Mouse (Mus musculus) CH12.LX (cell line): ENCODE measurements at regions not wholly inside any gene's neighbourhood (a gene's known extent, or its start where the extent isn't known, plus 50 kb on each side); places are given as distances from the start of the nearest gene placed in this dataset.

ENCODE experiments used
- DNase-seq: peaks from one replicate; pipeline ENCODE4 v3.0.0-alpha.2; 2013; ENCODE audit errors: extremely low read depth
- H3K27ac ChIP-seq: 2 replicates; pipeline ENCODE4 v1.5.1; 2012; ENCODE audit warnings: low read depth, mild to moderate bottlenecking, control low read depth, moderate library complexity; ENCODE audit not compliant: insufficient read depth
- H3K27me3 ChIP-seq: replicated peaks from 2 replicates; pipeline ENCODE3; 2012; ENCODE audit warnings: inconsistent platforms
- H3K36me3 ChIP-seq, 2 experiments: replicated peaks in 1 of 2; 2 replicates each; pipeline versions ENCODE3 to v1.6.1; 2012; ENCODE audit warnings: inconsistent platforms in 1 of 2, low read length in 1 of 2, mild to moderate bottlenecking in 1 of 2, mixed read lengths in 1 of 2, moderate library complexity in 1 of 2; ENCODE audit not compliant: control insufficient read depth in 1 of 2, insufficient read depth in 1 of 2
- H3K4me1 ChIP-seq, 2 experiments: 2 replicates each; pipeline ENCODE4 v1.6.1; 2012; ENCODE audit warnings: inconsistent platforms in 1 of 2, moderate library complexity in 1 of 2; ENCODE audit not compliant: insufficient read depth in 2 of 2, control insufficient read depth in 1 of 2
- H3K4me2 ChIP-seq: 2 replicates; pipeline ENCODE4 v1.6.1; 2012; ENCODE audit warnings: low read depth, mild to moderate bottlenecking, control low read depth; ENCODE audit not compliant: poor library complexity, insufficient read depth, severe bottlenecking
- H3K4me3 ChIP-seq, 3 experiments: fragments of 150-350 bp in 1 of 3; sonication (generic) in 1 of 3; replicated peaks in 1 of 3; 2 replicates each; pipeline versions ENCODE3 to v1.5.1; 2011 to 2012; ENCODE audit warnings: low read depth in 2 of 3, low read length in 2 of 3, mild to moderate bottlenecking in 2 of 3, moderate library complexity in 2 of 3, control low read depth in 1 of 3, improper control_type of control experiment in 1 of 3, inconsistent platforms in 1 of 3, mixed read lengths in 1 of 3; ENCODE audit not compliant: poor library complexity in 1 of 3
- H3K79me2 ChIP-seq: replicated peaks from 2 replicates; pipeline ENCODE4 v1.6.1; 2012; ENCODE audit warnings: mild to moderate bottlenecking, moderate library complexity; ENCODE audit not compliant: control insufficient read depth, poor library complexity, insufficient read depth, severe bottlenecking; ENCODE audit errors: extremely low read depth
- H3K9ac ChIP-seq: 2 replicates; pipeline ENCODE4 v1.6.1; 2012; ENCODE audit warnings: low read depth, mild to moderate bottlenecking, control low read depth, moderate library complexity; ENCODE audit not compliant: insufficient read depth
- H3K9me3 ChIP-seq: replicated peaks from 2 replicates; pipeline ENCODE3; 2012; ENCODE audit warnings: low read length, inconsistent platforms, mixed read lengths
- BHLHE40 ChIP-seq: IDR thresholded peaks from 2 replicates; pipeline ENCODE4 v1.6.1; 2011; ENCODE audit warnings: mild to moderate bottlenecking, low read depth, low read length, improper control_type of control experiment
- CHD1 ChIP-seq: IDR thresholded peaks from 2 replicates; pipeline ENCODE4 v1.6.1; 2012; ENCODE audit warnings: low read depth, low read length, improper control_type of control experiment, inconsistent platforms
- CTCF ChIP-seq, 2 experiments: IDR thresholded peaks in 1 of 2; conservative IDR thresholded peaks in 1 of 2; 2 replicates each; pipeline ENCODE4 v1.5.1; 2011 to 2012; ENCODE audit warnings: low read depth in 2 of 2, low read length in 2 of 2, improper control_type of control experiment in 1 of 2, inconsistent platforms in 1 of 2, mild to moderate bottlenecking in 1 of 2, moderate library complexity in 1 of 2
- E2F4 ChIP-seq: IDR thresholded peaks from 2 replicates; pipeline ENCODE4 v1.6.1; 2011; ENCODE audit warnings: low read depth, low read length, improper control_type of control experiment; ENCODE audit not compliant: insufficient replicate concordance
- EP300 ChIP-seq: IDR thresholded peaks from 2 replicates; pipeline ENCODE4 v1.6.1; 2011; ENCODE audit warnings: low read length, improper control_type of control experiment
- ETS1 ChIP-seq: conservative IDR thresholded peaks from 2 replicates; pipeline ENCODE4 v1.6.1; 2012; ENCODE audit warnings: low read depth, mild to moderate bottlenecking, inconsistent platforms, low read length, improper control_type of control experiment, moderate library complexity
- GABPA ChIP-seq: IDR thresholded peaks from 2 replicates; pipeline ENCODE4 v1.6.1; 2012; ENCODE audit warnings: low read depth, low read length, improper control_type of control experiment, inconsistent platforms; ENCODE audit not compliant: insufficient replicate concordance
- IRF4 ChIP-seq: IDR thresholded peaks from 2 replicates; pipeline ENCODE4 v1.6.1; 2014; ENCODE audit warnings: low read depth, mild to moderate bottlenecking, inconsistent platforms, low read length, improper control_type of control experiment
- JUN ChIP-seq: IDR thresholded peaks from 2 replicates; pipeline ENCODE4 v1.6.1; 2011; ENCODE audit warnings: low read depth, mild to moderate bottlenecking, low read length, improper control_type of control experiment, moderate library complexity; ENCODE audit not compliant: insufficient read depth
- JUND ChIP-seq: conservative IDR thresholded peaks from 2 replicates; pipeline ENCODE4 v1.6.1; 2011; ENCODE audit warnings: low read depth, low read length, improper control_type of control experiment
- MAX ChIP-seq: IDR thresholded peaks from 2 replicates; pipeline ENCODE4 v1.6.1; 2011; ENCODE audit warnings: low read length, improper control_type of control experiment
- MAZ ChIP-seq: IDR thresholded peaks from 2 replicates; pipeline ENCODE4 v1.6.1; 2012; ENCODE audit warnings: low read depth, mild to moderate bottlenecking, inconsistent platforms, low read length, improper control_type of control experiment, moderate library complexity
- MEF2A ChIP-seq: IDR thresholded peaks from 2 replicates; pipeline ENCODE4 v1.6.1; 2014; ENCODE audit warnings: low read depth, mild to moderate bottlenecking, inconsistent platforms, low read length, improper control_type of control experiment, borderline replicate concordance
- MXI1 ChIP-seq: IDR thresholded peaks from 2 replicates; pipeline ENCODE4 v1.6.1; 2011; ENCODE audit warnings: mild to moderate bottlenecking, low read depth, low read length, improper control_type of control experiment
- NRF1 ChIP-seq: IDR thresholded peaks from 2 replicates; pipeline ENCODE4 v1.6.1; 2014; ENCODE audit warnings: low read depth, mild to moderate bottlenecking, inconsistent platforms, low read length, improper control_type of control experiment, moderate library complexity
- PAX5 ChIP-seq: IDR thresholded peaks from 2 replicates; pipeline ENCODE4 v1.6.1; 2012; ENCODE audit warnings: low read length, inconsistent platforms, mixed read lengths
- POLR2A ChIP-seq: IDR thresholded peaks from 2 replicates; pipeline ENCODE4 v1.6.1; 2011; ENCODE audit warnings: low read depth, mild to moderate bottlenecking, improper control_type of control experiment, low read length
- POLR2AphosphoS2 ChIP-seq: IDR thresholded peaks from 2 replicates; pipeline ENCODE4 v1.6.1; 2011; ENCODE audit warnings: low read depth, low read length, improper control_type of control experiment
- RAD21 ChIP-seq: IDR thresholded peaks from 2 replicates; pipeline ENCODE4 v1.6.1; 2011; ENCODE audit warnings: low read depth, mild to moderate bottlenecking, low read length, improper control_type of control experiment, moderate library complexity
- RCOR1 ChIP-seq: conservative IDR thresholded peaks from 2 replicates; pipeline ENCODE4 v1.6.1; 2012; ENCODE audit warnings: low read depth, mild to moderate bottlenecking, inconsistent platforms, low read length, improper control_type of control experiment
- SIN3A ChIP-seq: IDR thresholded peaks from 2 replicates; pipeline ENCODE4 v1.6.1; 2012; ENCODE audit warnings: low read length, improper control_type of control experiment, inconsistent platforms
- TBP ChIP-seq: conservative IDR thresholded peaks from 2 replicates; pipeline ENCODE4 v1.6.1; 2011; ENCODE audit warnings: low read depth, low read length, improper control_type of control experiment
- TCF12 ChIP-seq: IDR thresholded peaks from 2 replicates; pipeline ENCODE4 v1.6.1; 2014; ENCODE audit warnings: low read depth, mild to moderate bottlenecking, inconsistent platforms, low read length, improper control_type of control experiment
- UBTF ChIP-seq: IDR thresholded peaks from 2 replicates; pipeline ENCODE4 v1.6.1; 2012; ENCODE audit warnings: low read depth, mild to moderate bottlenecking, inconsistent platforms, low read length, improper control_type of control experiment, moderate library complexity
- USF1 ChIP-seq: IDR thresholded peaks from 2 replicates; pipeline ENCODE4 v1.6.1; 2014; ENCODE audit warnings: low read depth, mild to moderate bottlenecking, inconsistent platforms, low read length, improper control_type of control experiment
- ZC3H11A ChIP-seq: IDR thresholded peaks from 2 replicates; pipeline ENCODE4 v1.6.1; 2012; ENCODE audit warnings: low read depth, mild to moderate bottlenecking, inconsistent platforms, low read length, improper control_type of control experiment
- ZKSCAN1 ChIP-seq: IDR thresholded peaks from 2 replicates; pipeline ENCODE4 v1.6.1; 2012; ENCODE audit warnings: low read depth, inconsistent platforms, low read length, improper control_type of control experiment, borderline replicate concordance
- ZMIZ1 ChIP-seq: IDR thresholded peaks from 2 replicates; pipeline ENCODE4 v1.6.1; 2012; ENCODE audit warnings: low read depth, mild to moderate bottlenecking, inconsistent platforms, low read length, improper control_type of control experiment
- ZNF384 ChIP-seq: IDR thresholded peaks from 2 replicates; pipeline ENCODE4 v1.6.1; 2012; ENCODE audit warnings: low read depth, low read length, improper control_type of control experiment, inconsistent platforms
- dilution Hi-C: fragments of 300-500 bp; cut with MboI; formaldehyde crosslinking; loops from 2 replicates; pipeline ENCODE4 v1.14.3; 2020; ENCODE audit warnings: low sequenced_read_pairs; ENCODE audit not compliant: extremely low pct_unique_long_range_greater_than_20kb, extremely low pct_ligation_motif_present
- in situ Hi-C: fragments of 300-500 bp; cut with MboI; formaldehyde crosslinking; loops from 3 replicates; pipeline ENCODE4 v1.14.3; 2019; ENCODE audit warnings: low sequenced_read_pairs, low pct_ligation_motif_present, low pct_unique_long_range_greater_than_20kb, mixed read lengths

- no peak overlapping the region for H3K4me2 ChIP-seq
- no peaks in the 10 kb centered on the region for H3K36me3 ChIP-seq
- DNase-seq: no peak
- no peak overlapping the region for H3K27ac ChIP-seq
- H3K27me3 ChIP-seq: no peaks in the 10 kb centered on the region
- in situ Hi-C loops: no loop called here
- H3K79me2 ChIP-seq: no peaks in the 10 kb centered on the region
- H3K9me3 ChIP-seq: no peaks in the 10 kb centered on the region
- TF ChIP-seq ZC3H11A (no peak), MAX (no peak), RCOR1 (no peak), UBTF (no peak), SIN3A (no peak), MAZ (no peak), JUND (no peak), POLR2AphosphoS2 (no peak), CHD1 (no peak), CTCF (conservative IDR thresholded peaks at IDR 0.05 in 1 of 2, IDR thresholded peaks at IDR 0.05 in 1 of 2; ENCODE audit: low read depth in 2 of 2, low read length in 2 of 2) (no peak), TBP (no peak), IRF4 (no peak), MXI1 (no peak), ETS1 (no peak), EP300 (no peak), RAD21 (no peak), E2F4 (no peak), USF1 (no peak), BHLHE40 (no peak), ZNF384 (no peak)
- no peak overlapping the region for H3K4me3 ChIP-seq
- H3K9ac ChIP-seq: no peak overlapping the region
- dilution Hi-C loops: no loop called here
- H3K4me1 ChIP-seq: peaks cover 4 to 38% of the 10 kb centered on the region in 2 experiments; a peak in 3 of 4 replicates
Observed at GRCm38 (mm10) chr14:26360071-26360470, 102.3 kb downstream of the Duxbl3 start.

- H3K9me3 ChIP-seq: no peaks in the 10 kb centered on the region
- DNase-seq: no peak
- TF ChIP-seq MAZ (no peak), IRF4 (no peak), ZKSCAN1 (no peak), POLR2A (no peak), BHLHE40 (no peak), ZNF384 (no peak), TBP (no peak), MEF2A (no peak), UBTF (no peak), POLR2AphosphoS2 (no peak), SIN3A (no peak), NRF1 (no peak), RAD21 (no peak), PAX5 (no peak), CHD1 (no peak), JUN (no peak), GABPA (no peak), ZMIZ1 (no peak), RCOR1 (no peak), TCF12 (no peak)
- dilution Hi-C loops (no loop called here), in situ Hi-C loops (no loop called here)
- H3K27me3 ChIP-seq: no peaks in the 10 kb centered on the region
- no peak overlapping the region for H3K4me2 ChIP-seq
- no peaks in the 10 kb centered on the region for H3K79me2 ChIP-seq
- H3K4me1 ChIP-seq: peaks cover 4 to 43% of the 10 kb centered on the region in 2 experiments; a peak in 3 of 4 replicates
- H3K36me3 ChIP-seq: no peaks in the 10 kb centered on the region
- no peak overlapping the region for H3K4me3 ChIP-seq
- no peak overlapping the region for H3K9ac ChIP-seq
- no peak overlapping the region for H3K27ac ChIP-seq
Observed at GRCm38 (mm10) chr14:26361206-26361605, 103.4 kb downstream of the Duxbl3 start.
